Mouse (Mus musculus): ENCODE data around the gene Col7a1.

Gene Col7a1

DNA sequence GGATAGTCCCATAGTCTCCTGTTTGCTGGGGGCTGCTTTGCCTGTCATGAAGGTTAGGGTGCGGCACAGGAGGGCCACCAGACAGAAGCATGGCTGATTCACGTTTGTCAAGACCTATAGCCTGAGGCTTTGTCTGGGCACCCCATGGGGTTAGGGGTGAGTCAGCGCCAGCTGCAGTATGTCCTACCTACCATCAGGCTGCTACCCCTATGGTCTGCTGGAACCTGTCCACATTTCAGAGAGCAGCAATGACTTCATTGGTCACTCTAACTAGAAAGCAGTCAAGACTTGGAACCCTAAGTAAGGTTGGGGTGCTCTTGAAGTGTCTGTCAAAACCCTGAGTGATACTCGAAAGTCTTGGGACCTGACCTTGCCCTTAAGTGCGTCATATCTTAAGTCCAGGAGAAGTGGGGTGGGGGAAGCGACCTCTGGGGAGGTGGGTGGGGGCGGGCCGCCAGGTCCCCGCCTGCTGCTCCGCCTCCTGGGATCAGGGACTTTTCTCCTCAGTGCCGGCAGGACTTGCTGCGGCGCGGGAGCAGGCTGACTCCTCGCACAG lies at the start of gene Col7a1:
Col7a1 (plus strand) TSS at position 506 of the 556 bp plus-strand sequence.
- no peak for TF ChIP-seq CTCF (conservative IDR thresholded peaks at IDR 0.05; ENCODE audit: low read length)
- TF ChIP-seq POU5F1 (IDR thresholded peaks at IDR 0.05; ENCODE audit: borderline replicate concordance, low read length): no peak
- no peak for TF ChIP-seq NANOG (IDR thresholded peaks at IDR 0.05; ENCODE audit: borderline replicate concordance, low read length)
- H3K4me3 ChIP-seq (replicated peaks; ENCODE audit: low read length): peak within 1 kb of the TSS; percentile 66
- peaks cover 34% of the 10 kb centered on the region for H3K27me3 ChIP-seq (ENCODE audit: insufficient read depth, low read length)
- no peaks in the 10 kb centered on the region for H3K9me3 ChIP-seq (ENCODE audit: low read length)
- H3K36me3 ChIP-seq (ENCODE audit: insufficient read depth, low read length): peaks cover 28% of the 10 kb centered on the region
- H3K4me1 ChIP-seq (replicated peaks; ENCODE audit: low read depth, low read length): peaks cover 67% of the 10 kb centered on the region

DNA sequence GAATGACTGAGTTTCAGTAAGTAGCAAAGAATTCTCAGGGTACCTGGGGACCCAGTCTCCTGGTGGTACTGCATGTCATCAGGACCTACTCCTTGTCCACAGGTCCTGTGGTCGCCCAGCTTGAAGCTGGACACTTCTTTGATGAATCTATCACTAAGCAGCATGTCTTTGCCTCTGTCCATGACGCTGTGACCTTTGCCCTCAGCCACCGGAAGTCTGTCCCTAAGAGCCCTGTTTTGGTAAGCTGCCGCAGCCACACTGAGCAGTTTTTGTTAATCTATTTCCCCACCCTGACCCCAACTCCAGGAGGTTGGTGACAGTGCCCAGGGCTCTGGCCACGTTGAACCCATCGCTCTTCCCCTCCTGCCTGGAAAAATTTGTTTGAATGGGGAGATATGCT lies 41.1 kb upstream of the Col7a1 start:
- Histone ChIP-seq H3K9me3 (ENCODE audit: low read length) (no peaks in the 10 kb centered on the region), H3K4me3 (replicated peaks; ENCODE audit: low read length) (no peak overlapping the region), H3K36me3 (ENCODE audit: insufficient read depth, low read length) (no peaks in the 10 kb centered on the region), H3K27me3 (ENCODE audit: insufficient read depth, low read length) (no peaks in the 10 kb centered on the region), H3K4me1 (replicated peaks; ENCODE audit: low read depth, low read length) (no peaks in the 10 kb centered on the region)
- no peak for TF ChIP-seq NANOG (IDR thresholded peaks at IDR 0.05; ENCODE audit: borderline replicate concordance, low read length)
- no peak for TF ChIP-seq POU5F1 (IDR thresholded peaks at IDR 0.05; ENCODE audit: borderline replicate concordance, low read length)

DNA sequence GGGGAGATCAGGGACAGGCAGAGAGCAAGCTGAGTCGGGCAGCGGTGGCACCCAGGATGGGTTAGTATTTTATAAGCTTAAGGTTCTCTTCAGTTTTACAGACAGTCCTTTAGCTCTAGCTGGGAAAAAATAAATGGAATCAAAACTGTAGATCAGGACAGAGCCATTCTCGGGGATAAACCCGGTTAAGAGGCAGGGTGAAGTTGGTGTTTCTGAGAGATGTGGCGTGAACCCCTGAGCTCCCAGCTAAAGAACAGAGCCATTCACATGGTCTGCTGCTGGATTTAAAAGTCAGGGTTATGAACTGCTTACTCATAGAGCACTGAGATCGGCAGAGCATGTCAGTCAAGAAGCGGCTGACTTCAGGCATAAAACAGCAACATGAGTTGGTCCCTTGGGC lies 40.2 kb upstream of the Col7a1 start:
- TF ChIP-seq POU5F1 (IDR thresholded peaks at IDR 0.05; ENCODE audit: borderline replicate concordance, low read length): no peak
- TF ChIP-seq CTCF (conservative IDR thresholded peaks at IDR 0.05; ENCODE audit: low read length): no peak
- no peak for TF ChIP-seq NANOG (IDR thresholded peaks at IDR 0.05; ENCODE audit: borderline replicate concordance, low read length)
- Histone ChIP-seq H3K4me3 (replicated peaks; ENCODE audit: low read length) (no peak overlapping the region), H3K36me3 (ENCODE audit: insufficient read depth, low read length) (no peaks in the 10 kb centered on the region), H3K9me3 (ENCODE audit: low read length) (no peaks in the 10 kb centered on the region), H3K27me3 (ENCODE audit: insufficient read depth, low read length) (no peaks in the 10 kb centered on the region; the same call in 1 of the 2 replicates), H3K4me1 (replicated peaks; ENCODE audit: low read depth, low read length) (no peaks in the 10 kb centered on the region)

DNA sequence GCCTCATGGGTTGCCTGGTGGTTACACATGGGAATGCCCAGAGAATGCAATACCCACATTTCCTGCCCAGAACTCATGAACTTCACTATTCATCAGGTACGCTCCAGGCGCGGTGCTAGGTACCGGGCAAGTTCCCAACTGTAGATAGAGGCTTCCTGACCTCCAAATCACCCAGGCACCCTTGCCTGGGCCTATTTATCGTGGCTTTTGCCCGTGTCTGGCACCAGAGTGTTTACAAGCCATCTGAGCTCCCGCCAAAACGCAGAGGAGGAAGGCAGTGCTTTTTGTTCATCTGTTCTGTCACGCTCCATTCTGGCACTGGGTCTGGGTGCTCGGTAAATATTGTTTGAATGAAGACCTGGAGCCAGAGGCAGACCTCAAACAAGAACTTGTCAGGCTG lies 39.8 kb upstream of the Col7a1 start:
- H3K4me3 ChIP-seq (replicated peaks; ENCODE audit: low read length): no peak overlapping the region
- no peaks in the 10 kb centered on the region; the same call in 1 of the 2 replicates for H3K27me3 ChIP-seq (ENCODE audit: insufficient read depth, low read length)
- no peak for TF ChIP-seq CTCF (conservative IDR thresholded peaks at IDR 0.05; ENCODE audit: low read length)
- no peak for TF ChIP-seq NANOG (IDR thresholded peaks at IDR 0.05; ENCODE audit: borderline replicate concordance, low read length)
- TF ChIP-seq POU5F1 (IDR thresholded peaks at IDR 0.05; ENCODE audit: borderline replicate concordance, low read length): no peak
- H3K4me1 ChIP-seq (replicated peaks; ENCODE audit: low read depth, low read length): no peaks in the 10 kb centered on the region
- H3K9me3 ChIP-seq (ENCODE audit: low read length): no peaks in the 10 kb centered on the region
- no peaks in the 10 kb centered on the region for H3K36me3 ChIP-seq (ENCODE audit: insufficient read depth, low read length)

DNA sequence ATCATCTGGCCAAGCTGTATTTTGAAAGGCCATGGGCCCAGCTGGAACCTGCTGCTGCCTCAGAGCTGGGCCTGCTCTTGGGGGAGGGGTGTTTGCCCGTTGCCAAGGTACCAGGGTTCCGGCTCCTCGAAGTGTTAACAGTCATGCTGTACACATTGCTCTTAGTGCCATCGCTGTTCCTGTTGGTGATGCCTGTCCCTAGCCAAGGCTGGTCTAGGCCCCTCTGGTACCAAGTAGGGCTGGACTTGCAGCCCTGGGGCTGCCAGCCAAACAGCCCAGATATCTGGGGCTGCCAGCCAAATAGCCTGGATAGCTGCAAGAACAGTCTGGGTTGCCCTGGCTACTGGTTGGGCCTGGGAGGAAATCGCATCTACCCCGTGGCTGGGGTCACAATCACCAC lies 38.9 kb upstream of the Col7a1 start, which contains the start of gene Tmem89:
Tmem89 (plus strand) TSS at position 129 of the 400 bp plus-strand sequence.
- no peaks in the 10 kb centered on the region for H3K4me1 ChIP-seq (replicated peaks; ENCODE audit: low read depth, low read length)
- no peak within 1 kb of the TSS for H3K4me3 ChIP-seq (replicated peaks; ENCODE audit: low read length)
- no peaks in the 10 kb centered on the region for H3K36me3 ChIP-seq (ENCODE audit: insufficient read depth, low read length)
- TF ChIP-seq CTCF (conservative IDR thresholded peaks at IDR 0.05; ENCODE audit: low read length): no peak
- TF ChIP-seq NANOG (IDR thresholded peaks at IDR 0.05; ENCODE audit: borderline replicate concordance, low read length): no peak
- no peak for TF ChIP-seq POU5F1 (IDR thresholded peaks at IDR 0.05; ENCODE audit: borderline replicate concordance, low read length)
- H3K27me3 ChIP-seq (ENCODE audit: insufficient read depth, low read length): no peaks in the 10 kb centered on the region; the same call in 1 of the 2 replicates
- H3K9me3 ChIP-seq (ENCODE audit: low read length): no peaks in the 10 kb centered on the region

DNA sequence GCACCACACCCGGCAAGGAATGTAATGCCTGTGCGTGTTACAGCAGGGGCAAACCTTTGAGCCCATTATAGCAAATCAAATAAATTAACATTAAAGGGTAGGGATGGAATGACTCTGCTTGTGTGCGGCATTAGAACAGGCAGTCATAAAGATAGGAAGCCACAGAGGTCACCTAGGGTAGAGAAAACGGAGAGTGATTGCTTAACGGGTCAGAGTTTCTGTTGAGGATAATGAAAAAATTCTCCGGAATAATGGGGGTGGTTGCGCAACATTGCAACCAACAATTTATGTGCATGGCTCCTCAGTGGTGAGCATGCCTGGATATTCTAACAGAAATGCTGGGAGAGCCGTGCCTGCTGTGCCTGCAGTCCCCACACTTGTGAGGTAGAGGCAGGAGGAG lies 27.5 kb upstream of the Col7a1 start:
- Histone ChIP-seq H3K36me3 (ENCODE audit: insufficient read depth, low read length) (no peaks in the 10 kb centered on the region), H3K27me3 (ENCODE audit: insufficient read depth, low read length) (0 out of 2 replicates have a peak, but pooled peaks cover 1% of the 10 kb centered on the region), H3K9me3 (ENCODE audit: low read length) (no peaks in the 10 kb centered on the region), H3K4me1 (replicated peaks; ENCODE audit: low read depth, low read length) (peaks cover 24% of the 10 kb centered on the region), H3K4me3 (replicated peaks; ENCODE audit: low read length) (no peak overlapping the region)
- no peak for TF ChIP-seq NANOG (IDR thresholded peaks at IDR 0.05; ENCODE audit: borderline replicate concordance, low read length)
- TF ChIP-seq CTCF (conservative IDR thresholded peaks at IDR 0.05; ENCODE audit: low read length): no peak
- no peak for TF ChIP-seq POU5F1 (IDR thresholded peaks at IDR 0.05; ENCODE audit: borderline replicate concordance, low read length)

DNA sequence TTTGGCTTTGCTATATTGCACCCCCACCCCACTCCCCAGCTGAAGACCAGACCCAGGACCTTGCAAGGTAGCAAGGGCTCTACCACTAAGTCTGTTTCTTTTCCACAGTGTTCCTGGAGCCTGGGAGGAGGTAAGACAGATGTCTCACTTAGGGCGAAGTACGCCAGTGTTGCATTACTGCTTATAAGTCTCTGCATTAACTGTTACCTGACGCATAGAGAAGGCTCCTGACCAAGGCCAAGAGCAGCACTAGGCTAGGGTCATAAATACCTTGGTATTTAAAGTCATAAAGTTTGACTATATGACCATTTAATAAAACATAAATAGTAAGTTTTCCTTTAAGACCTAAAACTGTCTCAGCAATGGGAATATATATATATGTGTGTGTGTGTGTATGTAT lies 25.0 kb upstream of the Col7a1 start:
- Histone ChIP-seq H3K27me3 (ENCODE audit: insufficient read depth, low read length) (no peaks in the 10 kb centered on the region), H3K36me3 (ENCODE audit: insufficient read depth, low read length) (no peaks in the 10 kb centered on the region), H3K9me3 (ENCODE audit: low read length) (no peaks in the 10 kb centered on the region), H3K4me3 (replicated peaks; ENCODE audit: low read length) (no peak overlapping the region), H3K4me1 (replicated peaks; ENCODE audit: low read depth, low read length) (peaks cover 22% of the 10 kb centered on the region)
- no peak for TF ChIP-seq POU5F1 (IDR thresholded peaks at IDR 0.05; ENCODE audit: borderline replicate concordance, low read length)
- TF ChIP-seq NANOG (IDR thresholded peaks at IDR 0.05; ENCODE audit: borderline replicate concordance, low read length): no peak
- no peak for TF ChIP-seq CTCF (conservative IDR thresholded peaks at IDR 0.05; ENCODE audit: low read length)

DNA sequence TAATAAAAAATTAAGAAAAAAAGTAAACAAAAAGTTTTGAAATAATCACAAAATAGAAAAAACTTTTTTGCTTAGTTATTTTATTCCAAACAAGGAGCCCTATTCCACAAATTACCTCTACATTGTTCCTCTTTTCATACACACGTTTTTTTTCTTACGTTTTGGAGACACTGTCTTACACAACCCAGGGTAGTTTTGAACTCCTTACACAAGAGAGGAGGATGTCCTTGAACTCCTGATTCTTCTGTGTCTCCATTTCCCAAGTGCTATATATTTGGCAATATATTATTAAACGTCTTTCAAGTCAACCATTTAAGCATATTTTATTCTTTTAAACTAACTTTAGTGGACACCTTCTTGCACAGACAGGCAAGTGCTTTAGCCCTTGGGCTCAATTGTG lies 17.4 kb upstream of the Col7a1 start:
- no peaks in the 10 kb centered on the region for H3K27me3 ChIP-seq (ENCODE audit: insufficient read depth, low read length)
- H3K4me1 ChIP-seq (replicated peaks; ENCODE audit: low read depth, low read length): peaks cover 25% of the 10 kb centered on the region
- peak overlapping the region; percentile 98; the same call in 1 of the 2 replicates for H3K4me3 ChIP-seq (replicated peaks; ENCODE audit: low read length)
- H3K9me3 ChIP-seq (ENCODE audit: low read length): no peaks in the 10 kb centered on the region
- no peak for TF ChIP-seq CTCF (conservative IDR thresholded peaks at IDR 0.05; ENCODE audit: low read length)
- TF ChIP-seq POU5F1 (IDR thresholded peaks at IDR 0.05; ENCODE audit: borderline replicate concordance, low read length): no peak
- TF ChIP-seq NANOG (IDR thresholded peaks at IDR 0.05; ENCODE audit: borderline replicate concordance, low read length): no peak
- H3K36me3 ChIP-seq (ENCODE audit: insufficient read depth, low read length): peaks cover 31% of the 10 kb centered on the region

Measured in E14TG2a.4 (cell line).